Mouse (Mus musculus) neural tube, embryonic 14.5 days (tissue): ENCODE results near the gene 4933402D24Rik. TPM values are rescaled to one million over a fixed set of nuclear protein-coding genes. Genes with fewer than 3 reads are reported as not detected.

Experiments used
- polyA plus RNA-seq: library from polyadenylated mRNA; unstranded; fragments of >200 nt; fragmentation: Nextera tagmentation; extraction: Ambion mirVana; gene quantifications from 2 replicates; pipeline ENCODE4 v1.2.1, GENCODE M21; 2014

The 4933402D24Rik gene
- polyA plus RNA-seq, 1 experiment from 2014 or later = 0.27 TPM

Other genes starting within 250 kb of the 4933402D24Rik start
- 0.24 TPM in 1 of 2 replicates, not detected in the other for gene Gm39653, start 153.3 kb downstream of the 4933402D24Rik start, polyA plus RNA-seq
- gene Dytn, start 82.3 kb downstream of the 4933402D24Rik start, polyA plus RNA-seq = 0.63 TPM in 1 of 2 replicates, not detected in the other
- gene Mdh1b, start 38.9 kb downstream of the 4933402D24Rik start, polyA plus RNA-seq = 0.35 and 0.45 TPM in 2 replicates
- gene Fastkd2, start 38.7 kb downstream of the 4933402D24Rik start, polyA plus RNA-seq = 36.7 and 39.0 TPM in 2 replicates